Mouse (Mus musculus) lung, embryonic 16.5 days (tissue): ENCODE measurements around the gene Myh1. TPM values are rescaled to one million over a fixed set of nuclear protein-coding genes. Genes with fewer than 3 reads are reported as not detected.

Experiments
- ATAC-seq: fragments of 200-750 bp; cut with Nextera tagmentation; 2 replicates; pipeline ENCODE4 v1.8.0; 2017; ENCODE audit warnings: low read depth, mild to moderate bottlenecking, moderate library complexity
- H3K27ac ChIP-seq: fragments of 300-500 bp; sonication (generic); 2 replicates; pipeline ENCODE4 v1.5.1; 2014; ENCODE audit warnings: mild to moderate bottlenecking, control low read depth, low read length
- H3K27me3 ChIP-seq: fragments of 300-500 bp; sonication (generic); 2 replicates; pipeline ENCODE4 v1.6.1; 2014; ENCODE audit warnings: low read depth, low read length, mixed read lengths; ENCODE audit not compliant: control insufficient read depth, insufficient read depth
- H3K36me3 ChIP-seq: fragments of 300-500 bp; sonication (generic); 2 replicates; pipeline ENCODE4 v1.6.1; 2014; ENCODE audit warnings: low read length; ENCODE audit not compliant: control insufficient read depth, insufficient read depth
- H3K4me1 ChIP-seq: fragments of 300-500 bp; sonication (generic); replicated peaks from 2 replicates; pipeline ENCODE4 v1.6.1; 2014; ENCODE audit warnings: low read length, mixed read lengths; ENCODE audit not compliant: control insufficient read depth, insufficient read depth
- H3K4me2 ChIP-seq: fragments of 300-500 bp; sonication (generic); 2 replicates; pipeline ENCODE4 v1.6.1; 2014; ENCODE audit warnings: low read depth, low read length, control low read depth
- H3K4me3 ChIP-seq: fragments of 300-500 bp; sonication (generic); 2 replicates; pipeline ENCODE4 v1.5.1; 2014; ENCODE audit warnings: mild to moderate bottlenecking, low read length, control low read depth
- H3K9ac ChIP-seq: fragments of 300-500 bp; sonication (generic); 2 replicates; pipeline ENCODE4 v1.6.1; 2014; ENCODE audit warnings: low read length, control low read depth
- H3K9me3 ChIP-seq: fragments of 300-500 bp; sonication (generic); 2 replicates; pipeline ENCODE4 v1.6.1; 2016; ENCODE audit warnings: low read length; ENCODE audit not compliant: control insufficient read depth
- WGBS: fragments of 180-500 bp; shearing (Covaris S2); extraction: QIAGEN DNeasy Blood & Tissue Kit; methylation state at CpG from one replicate; pipeline ENCODE4 v1.1.7; 2014; 5-methylcytosine and 5-hydroxymethylcytosine counted together
- polyA plus RNA-seq: library from polyadenylated mRNA; unstranded; fragments of >200 nt; fragmentation: Nextera tagmentation; extraction: Ambion mirVana; gene quantifications from 2 replicates; pipeline ENCODE4 v1.2.1, GENCODE M21; 2015

Gene Myh1
- 0.35 TPM in 1 of 2 replicates, not detected in the other for polyA plus RNA-seq

DNA sequence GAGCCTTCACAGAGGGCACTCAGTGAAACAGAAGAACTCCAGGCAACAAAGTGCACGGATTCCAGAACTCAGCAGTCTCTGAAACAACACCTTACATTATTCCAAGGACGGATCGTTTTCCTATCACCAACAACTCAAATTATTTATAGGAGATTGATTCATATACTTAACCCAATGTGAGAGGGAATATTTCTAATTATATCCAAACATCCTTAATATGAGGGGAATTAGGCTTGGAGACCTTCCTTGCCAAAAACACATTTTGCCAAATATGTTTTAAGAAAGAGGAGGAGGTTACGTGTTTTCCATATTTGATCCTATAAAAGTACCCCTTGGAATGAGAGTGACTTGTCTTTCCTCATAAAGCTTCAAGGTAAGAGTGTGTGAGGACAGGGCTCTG lies at the start of gene Myh1:
Gene Myh1, plus strand, starts transcription at position 301 of the 400 bp plus-strand sequence.
- Histone ChIP-seq H3K4me2 (no peak within 1 kb of the TSS), H3K36me3 (no peaks in the 10 kb centered on the region), H3K27ac (no peak within 1 kb of the TSS), H3K9me3 (no peaks in the 10 kb centered on the region), H3K4me1 (no peaks in the 10 kb centered on the region), H3K4me3 (no peak within 1 kb of the TSS), H3K9ac (no peak within 1 kb of the TSS), H3K27me3 (no peaks in the 10 kb centered on the region)
- no peak for ATAC-seq
- WGBS: 70% methylated on average over 4 of the region's 4 CpGs

DNA sequence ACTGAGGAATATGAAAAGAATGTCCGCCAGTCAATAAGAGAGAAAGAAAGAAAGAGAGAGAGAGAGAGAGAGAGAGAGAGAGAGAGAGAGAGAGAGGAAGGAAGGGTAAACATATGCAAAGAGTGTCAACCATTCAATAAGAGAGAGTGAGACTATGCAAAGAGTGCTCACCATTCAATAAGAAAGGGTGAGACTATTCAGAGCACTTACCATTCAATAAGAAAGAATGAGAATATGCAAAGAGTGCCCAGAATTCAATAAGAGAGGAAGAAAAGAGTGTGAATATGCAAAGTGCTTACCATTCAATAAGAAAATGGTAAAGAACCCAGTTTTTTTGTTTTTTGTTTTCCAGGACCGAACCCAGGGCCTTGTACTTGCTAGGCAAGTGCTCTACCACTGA lies 49.6 kb upstream of the Myh1 start:
- Histone ChIP-seq H3K36me3 (no peaks in the 10 kb centered on the region), H3K27me3 (no peaks in the 10 kb centered on the region), H3K4me2 (no peak overlapping the region), H3K4me1 (no peaks in the 10 kb centered on the region), H3K27ac (no peak overlapping the region), H3K4me3 (no peak overlapping the region), H3K9me3 (no peaks in the 10 kb centered on the region), H3K9ac (no peak overlapping the region)
- WGBS: 84% methylated on average over 2 of the region's 2 CpGs
- no peak for ATAC-seq

GRCm38 (mm10) chr11:67151159-67151558 lies 48.7 kb upstream of the Myh1 start:
- H3K27ac ChIP-seq: no peak overlapping the region
- no peak overlapping the region for H3K4me3 ChIP-seq
- no peaks in the 10 kb centered on the region for H3K9me3 ChIP-seq
- WGBS: 72% methylated on average over 3 of the region's 3 CpGs
- no peak overlapping the region for H3K9ac ChIP-seq
- no peaks in the 10 kb centered on the region for H3K4me1 ChIP-seq
- H3K27me3 ChIP-seq: no peaks in the 10 kb centered on the region
- no peaks in the 10 kb centered on the region for H3K36me3 ChIP-seq
- no peak for ATAC-seq
- H3K4me2 ChIP-seq: no peak overlapping the region

DNA sequence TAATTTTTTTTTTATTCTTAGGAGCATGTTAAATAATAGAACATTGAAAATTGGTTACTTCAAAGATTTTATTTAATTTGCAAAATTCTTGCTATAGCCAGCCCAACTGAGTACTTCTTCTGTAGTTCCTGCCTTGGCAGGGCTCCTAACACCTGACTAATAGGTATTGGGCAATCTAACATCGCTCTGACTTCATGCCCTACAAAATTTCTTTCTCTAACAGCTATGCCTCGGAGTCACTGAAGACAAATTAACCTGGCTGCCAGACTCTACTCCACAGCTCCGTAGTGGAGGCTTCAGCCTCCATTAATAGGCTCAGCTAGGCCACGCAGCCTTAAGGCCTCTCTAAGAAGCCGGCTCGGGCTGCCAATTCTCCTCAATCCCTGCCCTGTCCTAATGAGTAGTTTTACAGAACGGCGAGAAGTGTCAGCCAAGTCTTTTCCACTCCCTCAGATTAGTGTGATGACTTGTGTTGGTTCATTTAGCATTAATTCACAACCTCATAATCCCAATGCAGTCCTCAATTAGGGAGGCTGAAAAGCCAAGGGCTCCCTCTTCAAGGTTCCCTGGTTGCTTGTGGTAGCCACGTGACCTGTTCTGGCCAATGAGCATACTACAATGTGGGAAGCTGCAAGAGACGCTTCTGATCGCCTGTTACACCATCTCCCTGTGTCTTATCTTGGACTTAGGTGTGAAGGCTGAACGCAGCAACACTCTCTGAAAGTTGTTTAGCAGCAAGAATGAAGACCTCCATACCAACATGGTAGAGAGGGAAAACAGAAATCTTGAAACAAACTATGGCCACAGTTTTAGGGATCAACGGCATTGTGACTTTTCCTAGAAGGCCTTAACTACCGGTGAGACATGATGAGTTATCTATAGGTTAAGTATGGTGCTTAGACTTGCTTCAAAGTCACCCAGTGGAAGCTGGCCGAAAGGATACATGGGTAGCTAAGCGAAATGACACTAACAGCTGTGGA lies 47.9 kb upstream of the Myh1 start:
- H3K4me2 ChIP-seq: no peak overlapping the region
- H3K9ac ChIP-seq: no peak overlapping the region
- H3K4me1 ChIP-seq: no peaks in the 10 kb centered on the region
- H3K27ac ChIP-seq: no peak overlapping the region
- H3K36me3 ChIP-seq: no peaks in the 10 kb centered on the region
- no peak for ATAC-seq
- no peak overlapping the region for H3K4me3 ChIP-seq
- H3K27me3 ChIP-seq: no peaks in the 10 kb centered on the region
- 84% methylated on average over 16 of the region's 16 CpGs for WGBS
- no peaks in the 10 kb centered on the region for H3K9me3 ChIP-seq

- Histone ChIP-seq H3K27me3 (no peaks in the 10 kb centered on the region), H3K4me2 (no peak overlapping the region), H3K9me3 (no peaks in the 10 kb centered on the region), H3K4me3 (no peak overlapping the region), H3K36me3 (no peaks in the 10 kb centered on the region), H3K27ac (no peak overlapping the region), H3K9ac (no peak overlapping the region), H3K4me1 (no peaks in the 10 kb centered on the region)
- ATAC-seq: no peak
- 3% methylated on average over 1 of the region's 1 CpGs for WGBS
These were observed 46.7 kb upstream of the Myh1 start for GRCm38 (mm10) chr11:67153123-67153522.

DNA sequence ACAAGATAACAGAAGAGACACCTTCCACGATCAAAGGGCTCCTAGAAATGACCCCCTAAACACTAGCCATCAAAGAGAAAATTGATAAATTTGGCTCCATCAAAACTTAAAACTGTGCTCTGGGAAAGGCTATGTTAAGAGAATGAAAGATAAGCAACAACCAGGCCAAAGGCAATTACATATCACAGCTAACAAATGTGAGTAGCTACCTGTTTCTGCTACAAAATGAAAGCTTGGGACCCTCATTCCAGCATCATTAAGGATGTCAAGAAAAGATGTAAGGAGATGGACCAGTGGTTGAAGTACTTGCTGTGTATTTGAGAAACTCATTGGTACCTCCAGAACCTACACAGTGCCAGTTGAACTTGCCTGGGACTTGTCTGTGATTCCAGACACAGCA lies 46.0 kb upstream of the Myh1 start:
- Histone ChIP-seq H3K4me2 (no peak overlapping the region), H3K4me1 (no peaks in the 10 kb centered on the region), H3K36me3 (no peaks in the 10 kb centered on the region), H3K9me3 (no peaks in the 10 kb centered on the region), H3K9ac (no peak overlapping the region), H3K27me3 (no peaks in the 10 kb centered on the region), H3K27ac (no peak overlapping the region), H3K4me3 (no peak overlapping the region)
- WGBS: 59% methylated on average over 1 of the region's 1 CpGs
- no peak for ATAC-seq

GRCm38 (mm10) chr11:67155650-67156049 lies 44.2 kb upstream of the Myh1 start:
- no peaks in the 10 kb centered on the region for H3K4me1 ChIP-seq
- H3K36me3 ChIP-seq: no peaks in the 10 kb centered on the region
- no peak overlapping the region for H3K9ac ChIP-seq
- no peak for ATAC-seq
- WGBS: 83% methylated on average over 2 of the region's 2 CpGs
- no peak overlapping the region for H3K4me2 ChIP-seq
- H3K9me3 ChIP-seq: no peaks in the 10 kb centered on the region
- no peaks in the 10 kb centered on the region for H3K27me3 ChIP-seq
- H3K27ac ChIP-seq: no peak overlapping the region
- H3K4me3 ChIP-seq: no peak overlapping the region

DNA sequence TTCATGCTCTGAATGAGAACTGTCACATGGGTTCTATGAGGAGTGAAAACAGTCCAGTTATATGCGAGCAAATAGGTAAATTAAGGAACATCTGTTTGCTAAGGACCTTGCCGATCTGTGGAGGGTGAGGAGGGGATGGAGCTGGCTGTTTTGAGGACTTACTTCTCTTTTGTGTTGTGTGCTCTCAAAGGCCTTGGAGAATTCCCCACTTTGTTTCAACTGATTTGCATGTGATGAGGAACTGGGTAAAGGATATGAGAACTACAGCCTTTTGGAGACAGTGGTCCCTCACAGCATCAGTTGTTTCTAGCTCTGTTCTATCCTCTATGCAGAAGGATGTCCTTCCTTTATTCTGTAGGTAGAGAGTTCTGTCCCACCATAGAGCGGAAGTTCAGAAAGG lies 39.7 kb upstream of the Myh1 start:
- Histone ChIP-seq H3K4me2 (no peak overlapping the region), H3K9me3 (no peaks in the 10 kb centered on the region), H3K27ac (no peak overlapping the region), H3K4me3 (no peak overlapping the region), H3K36me3 (no peaks in the 10 kb centered on the region), H3K4me1 (no peaks in the 10 kb centered on the region), H3K27me3 (no peaks in the 10 kb centered on the region), H3K9ac (no peak overlapping the region)
- WGBS: 85% methylated on average over 3 of the region's 3 CpGs
- no peak for ATAC-seq

- no peak for ATAC-seq
- H3K36me3 ChIP-seq: no peaks in the 10 kb centered on the region
- no peak overlapping the region for H3K4me2 ChIP-seq
- no peaks in the 10 kb centered on the region for H3K4me1 ChIP-seq
- H3K9me3 ChIP-seq: no peaks in the 10 kb centered on the region
- H3K4me3 ChIP-seq: no peak overlapping the region
- H3K27ac ChIP-seq: no peak overlapping the region
- 71% methylated on average over 4 of the region's 4 CpGs for WGBS
- no peaks in the 10 kb centered on the region for H3K27me3 ChIP-seq
- no peak overlapping the region for H3K9ac ChIP-seq
These were observed 36.2 kb upstream of the Myh1 start for GRCm38 (mm10) chr11:67163701-67164100.
